Mouse (Mus musculus): ENCODE results near the gene Rere.

GRCm38 (mm10) chr4:150426098-150426879, 144.8 kb downstream of the Rere start:
- no peak for TF ChIP-seq CTCF (IDR thresholded peaks at IDR 0.05; ENCODE audit: low read depth)
- TF ChIP-seq EP300 (optimal IDR thresholded peaks at IDR 0.05): no peak
